Mouse (Mus musculus): ENCODE results near the gene Traf3ip2. TPM values are rescaled to one million over a fixed set of nuclear protein-coding genes. Genes with fewer than 3 reads are reported as not detected.
A peak's percentile ranks its signal among the peaks of the same experiment; 100 is the strongest.

Gene Traf3ip2
- polyA plus RNA-seq, 1 experiment from 2014 or later = 8.6 TPM

GRCm38 (mm10) chr10:39681014-39681413 lies 68.3 kb downstream of the Traf3ip2 start:
- 77% methylated on average over 4 of the region's 4 CpGs for WGBS
- Histone ChIP-seq H3K36me3 (no peaks in the 10 kb centered on the region), H3K4me2 (no peak overlapping the region), H3K9me3 (replicated peaks) (no peaks in the 10 kb centered on the region), H3K4me3 (no peak overlapping the region), H3K27ac (no peak overlapping the region), H3K27me3 (no peaks in the 10 kb centered on the region), H3K4me1 (replicated peaks) (peaks cover 6% of the 10 kb centered on the region; the same call in 1 of the 2 replicates), H3K9ac (no peak overlapping the region)
- ATAC-seq (replicated peaks; ENCODE audit: insufficient number of reproducible peaks, insufficient read depth, low FRiP score, low read depth) = no peak

GRCm38 (mm10) chr10:39682556-39682955 lies 69.8 kb downstream of the Traf3ip2 start:
- 74% methylated on average over 2 of the region's 2 CpGs for WGBS
- H3K4me1 ChIP-seq (replicated peaks) = no peaks in the 10 kb centered on the region
- H3K36me3 ChIP-seq = no peaks in the 10 kb centered on the region
- no peak overlapping the region for H3K4me2 ChIP-seq
- no peaks in the 10 kb centered on the region for H3K9me3 ChIP-seq (replicated peaks)
- H3K27me3 ChIP-seq = no peaks in the 10 kb centered on the region
- H3K27ac ChIP-seq = no peak overlapping the region
- no peak for ATAC-seq (replicated peaks; ENCODE audit: insufficient number of reproducible peaks, insufficient read depth, low FRiP score, low read depth)
- no peak overlapping the region for H3K4me3 ChIP-seq
- no peak overlapping the region for H3K9ac ChIP-seq

- no peak overlapping the region for H3K9ac ChIP-seq
- H3K27ac ChIP-seq = no peak overlapping the region
- no peaks in the 10 kb centered on the region; the same call in 1 of the 2 replicates for H3K4me1 ChIP-seq (replicated peaks)
- no peak overlapping the region for H3K4me2 ChIP-seq
- no peak overlapping the region for H3K4me3 ChIP-seq
- H3K27me3 ChIP-seq = no peaks in the 10 kb centered on the region
- whole genome bisulfite sequencing = 87% methylated on average over 2 of the region's 2 CpGs
- ATAC-seq (replicated peaks; ENCODE audit: insufficient number of reproducible peaks, insufficient read depth, low FRiP score, low read depth) = no peak
- H3K9me3 ChIP-seq (replicated peaks) = no peaks in the 10 kb centered on the region
- H3K36me3 ChIP-seq = no peaks in the 10 kb centered on the region
Observed at GRCm38 (mm10) chr10:39683481-39683880, 70.7 kb downstream of the Traf3ip2 start.

GRCm38 (mm10) chr10:39686811-39687210 lies 74.1 kb downstream of the Traf3ip2 start:
- Histone ChIP-seq H3K27me3 (no peaks in the 10 kb centered on the region), H3K4me3 (no peak overlapping the region), H3K27ac (no peak overlapping the region), H3K9ac (no peak overlapping the region), H3K4me2 (no peak overlapping the region), H3K4me1 (replicated peaks) (peaks cover 4% of the 10 kb centered on the region), H3K9me3 (replicated peaks) (no peaks in the 10 kb centered on the region), H3K36me3 (no peaks in the 10 kb centered on the region)
- no peak for ATAC-seq (replicated peaks; ENCODE audit: insufficient number of reproducible peaks, insufficient read depth, low FRiP score, low read depth)
- WGBS = 95% methylated on average over 4 of the region's 4 CpGs

GRCm38 (mm10) chr10:39687851-39688250 lies 75.1 kb downstream of the Traf3ip2 start:
- WGBS = 71% methylated on average over 3 of the region's 3 CpGs
- Histone ChIP-seq H3K9ac (no peak overlapping the region), H3K9me3 (replicated peaks) (no peaks in the 10 kb centered on the region), H3K4me2 (no peak overlapping the region), H3K36me3 (no peaks in the 10 kb centered on the region), H3K4me3 (no peak overlapping the region), H3K27ac (no peak overlapping the region), H3K27me3 (no peaks in the 10 kb centered on the region), H3K4me1 (replicated peaks) (peaks cover 4% of the 10 kb centered on the region)
- ATAC-seq (replicated peaks; ENCODE audit: insufficient number of reproducible peaks, insufficient read depth, low FRiP score, low read depth) = no peak

GRCm38 (mm10) chr10:39691351-39692064 lies 78.8 kb downstream of the Traf3ip2 start:
- Histone ChIP-seq H3K4me3 (no peak overlapping the region), H3K36me3 (no peaks in the 10 kb centered on the region), H3K27me3 (no peaks in the 10 kb centered on the region), H3K4me2 (no peak overlapping the region), H3K9ac (no peak overlapping the region), H3K27ac (no peak overlapping the region), H3K4me1 (replicated peaks) (peaks cover 4% of the 10 kb centered on the region), H3K9me3 (replicated peaks) (no peaks in the 10 kb centered on the region)
- ATAC-seq (replicated peaks; ENCODE audit: insufficient number of reproducible peaks, insufficient read depth, low FRiP score, low read depth) = peak; percentile 31; the same call in 1 of the 2 replicates
- whole genome bisulfite sequencing = 37% methylated on average over 11 of the region's 11 CpGs

GRCm38 (mm10) chr10:39692152-39692551 lies 79.4 kb downstream of the Traf3ip2 start:
- WGBS = 61% methylated on average over 2 of the region's 2 CpGs
- Histone ChIP-seq H3K27ac (no peak overlapping the region), H3K4me1 (replicated peaks) (peaks cover 4% of the 10 kb centered on the region), H3K4me3 (no peak overlapping the region), H3K4me2 (no peak overlapping the region), H3K36me3 (no peaks in the 10 kb centered on the region), H3K9ac (no peak overlapping the region), H3K9me3 (replicated peaks) (no peaks in the 10 kb centered on the region), H3K27me3 (no peaks in the 10 kb centered on the region)
- ATAC-seq (replicated peaks; ENCODE audit: insufficient number of reproducible peaks, insufficient read depth, low FRiP score, low read depth) = no peak

Other genes starting within 250 kb of the Traf3ip2 start
- gene Fyn, start 244.1 kb upstream of the Traf3ip2 start, polyA plus RNA-seq (2015; fragmentation: Nextera tagmentation; extraction: Ambion mirVana) = 12.7 and 17.2 TPM in 2 replicates
- gene Rev3l, start 119.2 kb downstream of the Traf3ip2 start, polyA plus RNA-seq (2015; fragmentation: Nextera tagmentation; extraction: Ambion mirVana) = 7.6 and 9.5 TPM in 2 replicates

Measured in heart, embryonic 15.5 days (tissue).